Mouse (Mus musculus): ENCODE results near the gene Tnfrsf23. TPM values are rescaled to one million over a fixed set of nuclear protein-coding genes. Genes with fewer than 3 reads are reported as not detected.

The Tnfrsf23 gene
- total RNA-seq (2023): 0.82 to 1.6 TPM (median 1.1 TPM) in 4 replicates

DNA sequence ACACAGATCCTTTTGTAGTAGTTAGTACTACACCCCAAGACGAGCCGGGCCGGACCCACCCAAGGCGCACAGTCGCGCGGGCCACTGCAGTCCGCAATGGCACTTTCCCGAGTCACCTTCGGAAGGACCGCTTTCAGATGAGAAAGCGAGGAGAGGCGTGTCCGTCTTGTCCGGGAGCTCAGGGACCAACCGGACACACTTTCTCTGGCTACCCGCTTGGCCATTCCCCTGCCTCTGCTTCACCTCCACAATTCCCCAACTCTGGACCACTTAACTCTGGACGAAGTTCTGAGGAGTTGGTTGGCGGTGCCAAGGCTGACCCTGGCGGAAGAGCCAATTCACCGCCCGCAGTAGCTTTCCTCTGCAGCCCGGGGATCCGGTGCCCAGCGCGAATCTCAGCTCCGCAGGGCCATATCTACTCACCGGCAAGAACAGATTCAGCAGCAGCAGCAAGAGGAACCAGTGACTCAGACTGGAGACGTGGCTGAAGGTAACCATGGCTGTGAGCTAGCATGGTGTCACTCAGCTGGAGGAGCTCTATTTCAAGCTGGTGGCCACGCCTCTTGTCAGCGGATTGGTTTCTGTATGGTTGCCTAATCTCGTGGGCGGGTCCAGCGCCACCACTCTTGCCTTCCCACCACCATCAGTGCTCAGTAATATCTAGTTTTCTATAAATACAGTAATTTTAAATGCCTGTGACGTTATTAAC lies at the start of gene Tnfrsf23:
Tnfrsf23 (minus strand) TSS at position 514 of the 709 bp plus-strand sequence.

DNA sequence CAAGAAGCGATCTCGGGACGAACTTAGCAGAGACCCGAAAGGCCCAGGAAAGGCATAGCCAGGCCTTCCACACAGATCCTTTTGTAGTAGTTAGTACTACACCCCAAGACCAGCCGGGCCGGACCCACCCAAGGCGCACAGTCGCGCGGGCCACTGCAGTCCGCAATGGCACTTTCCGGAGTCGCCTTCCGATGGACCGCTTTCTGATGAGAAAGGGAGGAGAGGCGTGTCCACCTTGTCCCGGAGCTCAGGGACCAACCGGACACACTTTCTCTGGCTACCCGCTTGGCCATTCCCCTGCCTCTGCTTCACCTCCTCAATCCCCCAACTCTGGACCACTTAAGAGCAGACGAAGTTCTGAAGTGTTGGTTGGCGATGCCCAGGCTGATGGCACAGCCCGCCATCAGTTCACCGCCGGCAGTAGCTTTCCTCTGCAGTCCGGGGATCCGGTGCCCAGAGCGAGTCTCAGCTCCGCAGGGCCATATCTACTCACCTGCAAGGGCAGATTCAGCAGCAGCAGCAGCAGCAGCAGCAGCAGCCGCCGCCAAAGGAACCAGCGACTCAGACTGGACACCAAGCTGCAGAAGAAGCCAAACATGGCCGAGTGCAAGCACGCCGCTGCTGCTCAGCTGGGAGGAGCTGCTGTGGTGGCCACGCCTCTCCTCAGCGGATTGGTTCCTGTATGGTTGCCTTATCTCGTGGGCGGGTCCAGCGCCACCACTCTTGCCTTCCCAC lies 36.5 kb downstream of the Tnfrsf23 start, which contains the start of gene Tnfrsf22:
Tnfrsf22 (minus strand) TSS at position 628 of the 735 bp plus-strand sequence.

DNA sequence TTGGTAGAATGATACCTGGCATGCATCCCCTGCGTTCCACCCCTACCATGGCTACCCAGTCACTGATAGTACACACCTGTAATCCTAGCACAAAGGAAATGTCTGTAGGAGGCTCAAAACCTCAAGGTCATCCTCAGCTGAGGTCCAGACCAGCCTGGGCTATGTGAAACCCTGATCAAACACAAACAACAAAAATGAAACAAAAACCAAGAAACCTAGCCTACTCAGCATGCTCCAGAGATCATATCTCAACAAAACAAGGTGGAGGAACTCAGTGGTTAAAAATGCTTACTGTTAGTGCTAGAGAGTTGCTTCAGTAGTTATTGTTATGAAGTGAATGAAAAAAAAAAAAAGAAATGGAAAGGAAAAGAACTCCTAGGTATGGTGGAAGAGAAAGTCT lies 57.1 kb downstream of the Tnfrsf23 start, which contains the start of gene Tnfrsf26:
Tnfrsf26 (minus strand) TSS at position 183 of the 400 bp plus-strand sequence.

Other genes with a start within 250 kb of the Tnfrsf23 start
- gene Cdkn1c, start 224.8 kb downstream of the Tnfrsf23 start, total RNA-seq (2023): 0.89 to 1.7 TPM (median 1.2 TPM) in 4 replicates
- gene Slc22a18, start 212.1 kb downstream of the Tnfrsf23 start, total RNA-seq (2023): not detected in 4 replicates
- not detected in 4 replicates for gene Phlda2, start 182.7 kb downstream of the Tnfrsf23 start, total RNA-seq (2023)
- 142 to 164 TPM (median 150 TPM) in 4 replicates for gene Nap1l4, start 136.8 kb downstream of the Tnfrsf23 start, total RNA-seq (2023)
- gene Cars, start 85.8 kb downstream of the Tnfrsf23 start, total RNA-seq (2023): 56.7 to 59.4 TPM (median 57.8 TPM) in 4 replicates
- gene Tnfrsf26, start 57.1 kb downstream of the Tnfrsf23 start, total RNA-seq (2023): 6.8 to 8.3 TPM (median 7.0 TPM) in 4 replicates
- 4.8 to 5.8 TPM (median 5.1 TPM) in 4 replicates for gene Tnfrsf22, start 36.2 kb downstream of the Tnfrsf23 start, total RNA-seq (2023)
- gene Osbpl5, start 71.1 kb upstream of the Tnfrsf23 start, total RNA-seq (2023): 35.8 to 43.2 TPM (median 39.0 TPM) in 4 replicates
- gene Mrgprg, start 81.1 kb upstream of the Tnfrsf23 start, total RNA-seq (2023): not detected in 4 replicates
- gene Mrgpre, start 98.6 kb upstream of the Tnfrsf23 start, total RNA-seq (2023): 10.7 to 13.3 TPM (median 11.6 TPM) in 4 replicates
- 17.8 to 21.0 TPM (median 19.2 TPM) in 4 replicates for gene Nadsyn1, start 137.0 kb upstream of the Tnfrsf23 start, total RNA-seq (2023)
- gene Dhcr7, start 137.3 kb upstream of the Tnfrsf23 start, total RNA-seq (2023): 14.4 to 19.9 TPM (median 16.5 TPM) in 4 replicates
- gene Gm498, start 181.0 kb upstream of the Tnfrsf23 start, total RNA-seq (2023): not detected in 4 replicates

Data from B cell, adult 62 days (primary cell).